Mouse (Mus musculus) heart, embryonic 10.5 days (tissue): ENCODE data around the gene Dhrs4. TPM values are rescaled to one million over a fixed set of nuclear protein-coding genes. Genes with fewer than 3 reads are reported as not detected.

Source experiments
- DNase-seq: peaks from one replicate; pipeline ENCODE4 v3.0.0-alpha.2; 2017; ENCODE audit warnings: low spot score
- H3K27ac ChIP-seq: fragments of 300-500 bp; sonication (generic); 2 replicates; pipeline ENCODE4 v1.5.1; 2016; ENCODE audit warnings: mild to moderate bottlenecking
- H3K27me3 ChIP-seq: fragments of 300-500 bp; sonication (generic); 2 replicates; pipeline ENCODE4 v1.6.1; 2016; ENCODE audit warnings: mild to moderate bottlenecking; ENCODE audit not compliant: poor library complexity, insufficient read depth, severe bottlenecking
- H3K36me3 ChIP-seq: fragments of 300-500 bp; sonication (generic); 2 replicates; pipeline ENCODE4 v1.6.1; 2016; ENCODE audit warnings: mild to moderate bottlenecking, moderate library complexity
- H3K4me1 ChIP-seq: fragments of 300-500 bp; sonication (generic); 2 replicates; pipeline ENCODE4 v1.6.1; 2016; ENCODE audit warnings: mild to moderate bottlenecking
- H3K4me3 ChIP-seq: fragments of 300-500 bp; sonication (generic); 2 replicates; pipeline ENCODE4 v1.5.1; 2016; ENCODE audit warnings: mild to moderate bottlenecking, moderate library complexity
- H3K9me3 ChIP-seq: fragments of 300-500 bp; sonication (generic); 2 replicates; pipeline ENCODE4 v1.6.1; 2016; ENCODE audit warnings: mild to moderate bottlenecking, moderate library complexity
- WGBS: fragments of 180-500 bp; shearing (Covaris S2); methylation state at CpG from one replicate; pipeline ENCODE4 v1.1.7; 2016; 5-methylcytosine and 5-hydroxymethylcytosine counted together
- polyA plus RNA-seq: library from polyadenylated mRNA; unstranded; fragments of >200 nt; fragmentation: Nextera tagmentation; extraction: Ambion mirVana; gene quantifications from 2 replicates; pipeline ENCODE4 v1.2.1, GENCODE M21; 2016

Gene Dhrs4
- polyA plus RNA-seq, 1 experiment from 2014 or later = 85.5 TPM

GRCm38 (mm10) chr14:55518897-55519296 is 40.3 kb downstream of the Dhrs4 start:
- no peaks in the 10 kb centered on the region for H3K36me3 ChIP-seq
- H3K4me3 ChIP-seq = no peak overlapping the region
- H3K9me3 ChIP-seq = no peaks in the 10 kb centered on the region
- H3K27ac ChIP-seq = no peak overlapping the region
- peaks cover 99% of the 10 kb centered on the region for H3K27me3 ChIP-seq
- 65% methylated on average over 2 of the region's 2 CpGs for WGBS
- H3K4me1 ChIP-seq = peaks cover 26% of the 10 kb centered on the region
- no peak for DNase-seq

- peaks cover 99% of the 10 kb centered on the region for H3K27me3 ChIP-seq
- no peak for DNase-seq
- WGBS = 44% methylated on average over 4 of the region's 4 CpGs
- no peaks in the 10 kb centered on the region for H3K36me3 ChIP-seq
- no peak overlapping the region for H3K4me3 ChIP-seq
- no peak overlapping the region for H3K27ac ChIP-seq
- no peaks in the 10 kb centered on the region for H3K9me3 ChIP-seq
- H3K4me1 ChIP-seq = peaks cover 28% of the 10 kb centered on the region
Observed at GRCm38 (mm10) chr14:55519604-55520003, 41.0 kb downstream of the Dhrs4 start.

- H3K27ac ChIP-seq = peak overlapping the region; percentile 54; the same call in 1 of the 2 replicates
- DNase-seq = no peak
- under 1% methylated on average over 61 of the region's 61 CpGs for WGBS
Observed at GRCm38 (mm10) chr14:55520451-55521361, 42.1 kb downstream of the Dhrs4 start.

GRCm38 (mm10) chr14:55524062-55524461 is 45.5 kb downstream of the Dhrs4 start:
- 33% methylated on average over 4 of the region's 4 CpGs for WGBS
- H3K27me3 ChIP-seq = peaks cover 74% of the 10 kb centered on the region
- no peak overlapping the region for H3K4me3 ChIP-seq
- no peaks in the 10 kb centered on the region for H3K36me3 ChIP-seq
- H3K9me3 ChIP-seq = no peaks in the 10 kb centered on the region
- no peak overlapping the region for H3K27ac ChIP-seq
- peaks cover 24% of the 10 kb centered on the region for H3K4me1 ChIP-seq
- no peak for DNase-seq

More at GRCm38 (mm10) chr14:55520451-55521361, 42.1 kb downstream of the Dhrs4 start:
- no peaks in the 10 kb centered on the region for H3K9me3 ChIP-seq
- peaks cover 94% of the 10 kb centered on the region for H3K27me3 ChIP-seq
- no peaks in the 10 kb centered on the region for H3K36me3 ChIP-seq
- peaks cover 33% of the 10 kb centered on the region for H3K4me1 ChIP-seq
- peak overlapping the region; percentile 66 for H3K4me3 ChIP-seq

- no peaks in the 10 kb centered on the region for H3K36me3 ChIP-seq
- 8% methylated on average over 8 of the region's 8 CpGs for WGBS
- H3K27ac ChIP-seq = no peak within 1 kb of the TSS
- H3K9me3 ChIP-seq = no peaks in the 10 kb centered on the region
- peaks cover 74% of the 10 kb centered on the region for H3K27me3 ChIP-seq
- DNase-seq = no peak
- H3K4me3 ChIP-seq = 0 out of 2 replicates have a peak within 1 kb of the TSS, but pooled peaks have one; percentile 15
- H3K4me1 ChIP-seq = peaks cover 24% of the 10 kb centered on the region
Observed at GRCm38 (mm10) chr14:55524785-55525184, 46.2 kb downstream of the Dhrs4 start, which contains the start of gene Nrl. TSS of gene Nrl (minus strand) at chr14:55524981.

- Histone ChIP-seq H3K9me3 (no peaks in the 10 kb centered on the region), H3K27ac (no peak overlapping the region), H3K4me3 (no peak overlapping the region), H3K36me3 (no peaks in the 10 kb centered on the region), H3K4me1 (peaks cover 12% of the 10 kb centered on the region), H3K27me3 (peaks cover 63% of the 10 kb centered on the region)
- WGBS = 60% methylated on average over 2 of the region's 2 CpGs
- DNase-seq = no peak
Observed at GRCm38 (mm10) chr14:55526674-55527073, 48.1 kb downstream of the Dhrs4 start.

- WGBS = 15% methylated on average over 3 of the region's 3 CpGs
- no peak for DNase-seq
Observed at GRCm38 (mm10) chr14:55527940-55528339, 49.4 kb downstream of the Dhrs4 start.

GRCm38 (mm10) chr14:55536116-55536745 is 57.7 kb downstream of the Dhrs4 start:
- H3K4me1 ChIP-seq = peaks cover 18% of the 10 kb centered on the region
- DNase-seq = no peak
- no peaks in the 10 kb centered on the region for H3K9me3 ChIP-seq
- H3K27me3 ChIP-seq = no peaks in the 10 kb centered on the region
- no peak overlapping the region for H3K4me3 ChIP-seq
- 41% methylated on average over 6 of the region's 6 CpGs for WGBS
- no peaks in the 10 kb centered on the region for H3K36me3 ChIP-seq
- no peak overlapping the region for H3K27ac ChIP-seq

More at GRCm38 (mm10) chr14:55527940-55528339, 49.4 kb downstream of the Dhrs4 start:
- Histone ChIP-seq H3K36me3 (no peaks in the 10 kb centered on the region), H3K27ac (no peak overlapping the region), H3K27me3 (peaks cover 51% of the 10 kb centered on the region), H3K9me3 (no peaks in the 10 kb centered on the region), H3K4me1 (peaks cover 12% of the 10 kb centered on the region), H3K4me3 (no peak overlapping the region)

Other genes with a start within 250 kb of the Dhrs4 start
- 1.5 and 3.3 TPM in 2 replicates for gene Carmil3, start 11.9 kb downstream of the Dhrs4 start, polyA plus RNA-seq
- gene Cpne6, start 31.7 kb downstream of the Dhrs4 start, polyA plus RNA-seq = 0.36 and 0.41 TPM in 2 replicates
- gene Nrl, start 46.2 kb downstream of the Dhrs4 start, polyA plus RNA-seq = not detected in 2 replicates
- 31.5 and 32.5 TPM in 2 replicates for gene Pck2, start 61.5 kb downstream of the Dhrs4 start, polyA plus RNA-seq
- gene Dcaf11, start 81.2 kb downstream of the Dhrs4 start, polyA plus RNA-seq = 69.9 and 75.2 TPM in 2 replicates
- gene A730061H03Rik, start 81.6 kb downstream of the Dhrs4 start, polyA plus RNA-seq = 1.3 TPM in 1 of 2 replicates, not detected in the other
- gene Fitm1, start 96.9 kb downstream of the Dhrs4 start, polyA plus RNA-seq = 74.6 and 136 TPM in 2 replicates
- 173 and 196 TPM in 2 replicates for gene Psme1, start 99.4 kb downstream of the Dhrs4 start, polyA plus RNA-seq
- gene Emc9, start 106.5 kb downstream of the Dhrs4 start, polyA plus RNA-seq = 17.1 and 22.1 TPM in 2 replicates
- gene Psme2, start 112.4 kb downstream of the Dhrs4 start, polyA plus RNA-seq = 188 and 205 TPM in 2 replicates
- 14.4 and 21.9 TPM in 2 replicates for gene Rnf31, start 113.0 kb downstream of the Dhrs4 start, polyA plus RNA-seq
- gene Irf9, start 124.8 kb downstream of the Dhrs4 start, polyA plus RNA-seq = 5.9 and 7.4 TPM in 2 replicates
- gene Rec8, start 139.3 kb downstream of the Dhrs4 start, polyA plus RNA-seq = 13.7 and 17.6 TPM in 2 replicates
- gene Ipo4, start 157.2 kb downstream of the Dhrs4 start, polyA plus RNA-seq = 103 and 108 TPM in 2 replicates
- 2.3 and 3.1 TPM in 2 replicates for gene Gm49378, start 159.1 kb downstream of the Dhrs4 start, polyA plus RNA-seq
- 91.6 and 96.4 TPM in 2 replicates for gene Tm9sf1, start 165.0 kb downstream of the Dhrs4 start, polyA plus RNA-seq
- 0.27 and 0.57 TPM in 2 replicates for gene Tssk4, start 171.4 kb downstream of the Dhrs4 start, polyA plus RNA-seq
- gene Mdp1, start 181.8 kb downstream of the Dhrs4 start, polyA plus RNA-seq = 71.6 and 79.7 TPM in 2 replicates
- gene Gmpr2, start 193.2 kb downstream of the Dhrs4 start, polyA plus RNA-seq = 50.8 and 58.8 TPM in 2 replicates
- gene Nedd8, start 193.4 kb downstream of the Dhrs4 start, polyA plus RNA-seq = 543 and 573 TPM in 2 replicates
- gene Tinf2, start 203.1 kb downstream of the Dhrs4 start, polyA plus RNA-seq = 44.4 and 50.4 TPM in 2 replicates
- gene Tgm1, start 235.2 kb downstream of the Dhrs4 start, polyA plus RNA-seq = 0.46 and 1.6 TPM in 2 replicates
- 25.1 and 29.4 TPM in 2 replicates for gene Rabggta, start 243.5 kb downstream of the Dhrs4 start, polyA plus RNA-seq